Mouse (Mus musculus) midbrain, embryonic 14.5 days (tissue): ENCODE data around the gene Fbxl2. TPM values are rescaled to one million over a fixed set of nuclear protein-coding genes. Genes with fewer than 3 reads are reported as not detected.

ENCODE experiments used
- polyA plus RNA-seq: library from polyadenylated mRNA; unstranded; fragments of >200 nt; fragmentation: Nextera tagmentation; extraction: Ambion mirVana; gene quantifications from 2 replicates; pipeline ENCODE4 v1.2.1, GENCODE M21; 2014

Fbxl2 gene
- polyA plus RNA-seq, 1 experiment from 2014 or later = 29.0 TPM

Other genes starting within 250 kb of the Fbxl2 start
- gene Ubp1, start 115.3 kb downstream of the Fbxl2 start, polyA plus RNA-seq = 31.9 and 39.0 TPM in 2 replicates
- 0.19 and 0.37 TPM in 2 replicates for gene Susd5, start 10.9 kb upstream of the Fbxl2 start, polyA plus RNA-seq